Mouse (Mus musculus) kidney, postnatal 36 days (tissue): ENCODE measurements around the gene 2610318N02Rik.
"Not testable (repeated sequence)": the region's sequence is repeated elsewhere in the genome, so short reads cannot be mapped to it uniquely, and the experiment has no call there.

Experiments used
- DNase-seq, 2 experiments: peaks; one replicate each; pipeline ENCODE4 v3.0.0; 2021 to 2022; ENCODE audit warnings: mixed read lengths in 2 of 2

2610318N02Rik gene

DNA sequence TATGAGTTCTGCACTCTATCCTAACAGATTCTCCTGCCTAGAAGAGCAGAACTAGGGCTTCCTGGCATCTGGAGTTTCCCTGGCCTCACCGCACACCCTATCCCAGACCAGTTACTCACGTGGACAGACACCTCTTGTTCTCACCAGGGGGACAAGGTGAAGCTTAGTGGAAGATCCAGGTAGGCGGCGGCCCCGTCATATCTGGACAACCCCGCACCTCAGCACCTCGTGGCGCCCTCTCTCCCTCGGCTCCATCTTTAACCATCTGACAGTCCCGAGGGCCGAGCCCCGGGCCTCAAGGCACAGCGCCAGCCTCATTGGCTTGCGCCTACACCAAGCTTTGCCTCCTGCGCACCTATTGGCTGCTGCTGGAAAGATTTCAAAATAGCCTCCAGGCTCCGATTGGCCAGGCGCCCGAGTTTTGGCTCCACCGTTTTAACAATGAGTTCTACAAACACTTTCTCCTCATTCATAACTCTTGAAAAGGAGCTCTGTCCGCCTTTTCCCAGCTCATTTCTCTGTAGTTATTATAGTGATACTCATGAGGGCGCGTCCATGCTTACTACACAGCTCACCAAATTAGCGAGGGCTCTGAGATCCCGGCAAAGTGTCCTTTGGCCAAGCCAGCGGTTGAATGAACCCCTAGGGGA, at the start of gene 2610318N02Rik:
Gene 2610318N02Rik (minus strand): TSS at position 297 of the 650 bp plus-strand sequence.
- peak; percentile 78 to 85 for DNase-seq

DNA sequence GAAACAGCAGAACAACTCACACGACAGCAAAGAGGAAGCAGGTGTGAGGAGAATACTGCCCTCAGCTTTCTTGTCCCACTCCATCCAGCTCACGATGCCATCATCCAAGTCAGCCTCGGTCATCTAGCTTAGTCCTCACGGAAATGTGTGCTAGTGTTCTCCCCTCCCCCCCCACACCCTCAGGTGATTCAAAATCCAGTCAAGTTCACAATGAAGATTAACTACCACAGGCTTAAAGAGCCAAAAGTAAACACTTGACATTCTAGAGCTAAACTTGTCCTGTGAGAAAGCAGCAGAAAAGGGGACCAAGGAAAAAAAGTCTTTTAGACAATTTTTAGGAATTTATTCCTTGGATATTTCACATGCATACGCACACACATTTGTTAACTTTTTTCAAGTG, 43.1 kb upstream of the 2610318N02Rik start:
- no peak for DNase-seq

DNA sequence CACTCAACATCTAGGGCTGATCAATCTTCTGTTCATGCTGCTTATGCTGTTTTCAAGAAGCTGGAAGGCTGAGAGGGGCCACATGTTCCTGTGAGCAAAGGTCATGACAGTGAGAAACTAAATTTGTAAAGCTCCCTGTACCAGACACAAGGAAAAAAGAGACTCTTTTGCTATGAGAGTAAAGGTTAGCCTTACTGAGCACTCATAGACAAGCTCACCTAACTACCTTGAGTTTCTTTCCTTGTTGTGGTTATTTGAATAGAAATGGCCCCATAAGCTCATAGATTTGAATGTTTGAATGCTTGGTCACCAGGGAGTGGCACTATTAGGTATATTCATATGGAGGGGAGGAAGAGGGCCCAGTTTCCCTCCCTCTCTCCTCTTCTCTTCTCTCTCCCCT, 42.2 kb upstream of the 2610318N02Rik start:
- peak; percentile 23 to 29 for DNase-seq

DNA sequence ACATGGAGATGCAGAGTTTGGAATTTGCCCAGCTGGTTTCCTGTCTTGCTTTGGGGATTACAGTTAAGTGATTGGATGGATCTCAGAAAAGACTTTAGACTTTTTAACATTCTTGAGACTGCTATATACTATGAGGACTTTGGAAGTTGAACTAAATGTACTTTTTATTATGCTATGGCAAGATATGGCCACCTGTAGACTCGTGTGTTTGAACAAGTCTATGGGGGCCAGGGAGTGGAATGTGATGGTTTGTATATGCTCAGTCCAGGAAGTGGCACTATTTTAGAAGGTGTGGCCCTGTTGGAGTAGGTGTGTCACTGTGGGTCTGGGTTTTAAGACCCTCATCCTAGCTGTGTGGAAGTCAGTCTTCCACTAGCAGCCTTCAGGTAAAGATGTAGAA, 40.5 kb upstream of the 2610318N02Rik start:
- not testable (repeated sequence) for DNase-seq

DNA sequence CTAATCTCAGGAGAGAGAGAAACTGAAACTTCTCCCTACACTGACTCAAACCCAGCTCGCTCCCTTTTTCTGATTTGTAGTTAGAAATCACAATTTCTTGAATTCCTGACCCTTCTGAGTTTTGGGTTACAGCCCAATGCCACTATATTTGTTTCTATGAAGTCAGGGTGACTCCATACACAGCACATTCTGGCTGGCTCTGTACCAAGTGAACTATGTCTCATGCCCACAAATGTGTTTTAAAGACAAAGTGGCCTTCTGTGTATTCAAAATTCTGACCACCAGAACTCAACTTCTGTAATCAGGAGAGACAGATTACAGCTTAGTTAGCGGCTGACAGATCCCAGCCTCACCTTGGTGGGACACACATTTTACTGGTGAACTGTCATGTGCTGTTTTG, 29.4 kb upstream of the 2610318N02Rik start:
- peak; percentile 24 for DNase-seq

DNA sequence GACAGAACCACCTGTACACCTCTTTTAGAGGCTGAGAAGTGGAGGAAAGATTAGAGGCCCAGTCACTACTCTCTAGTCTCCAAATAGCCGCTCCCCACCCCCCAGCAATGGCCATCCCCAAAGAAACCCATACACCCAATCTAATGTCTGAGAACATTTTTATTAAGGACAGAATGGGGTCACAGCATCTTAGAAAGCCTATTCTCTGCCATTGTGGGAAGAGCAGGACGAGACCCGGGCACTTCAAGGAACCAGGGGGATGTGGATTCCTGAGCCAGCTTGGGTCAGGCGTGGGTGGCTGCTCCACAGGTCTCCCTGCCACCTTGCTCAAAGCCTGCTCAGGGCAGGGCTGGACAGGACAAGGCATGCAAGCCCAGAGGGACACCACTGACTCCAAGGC, 26.9 kb upstream of the 2610318N02Rik start:
- no peak for DNase-seq

DNA sequence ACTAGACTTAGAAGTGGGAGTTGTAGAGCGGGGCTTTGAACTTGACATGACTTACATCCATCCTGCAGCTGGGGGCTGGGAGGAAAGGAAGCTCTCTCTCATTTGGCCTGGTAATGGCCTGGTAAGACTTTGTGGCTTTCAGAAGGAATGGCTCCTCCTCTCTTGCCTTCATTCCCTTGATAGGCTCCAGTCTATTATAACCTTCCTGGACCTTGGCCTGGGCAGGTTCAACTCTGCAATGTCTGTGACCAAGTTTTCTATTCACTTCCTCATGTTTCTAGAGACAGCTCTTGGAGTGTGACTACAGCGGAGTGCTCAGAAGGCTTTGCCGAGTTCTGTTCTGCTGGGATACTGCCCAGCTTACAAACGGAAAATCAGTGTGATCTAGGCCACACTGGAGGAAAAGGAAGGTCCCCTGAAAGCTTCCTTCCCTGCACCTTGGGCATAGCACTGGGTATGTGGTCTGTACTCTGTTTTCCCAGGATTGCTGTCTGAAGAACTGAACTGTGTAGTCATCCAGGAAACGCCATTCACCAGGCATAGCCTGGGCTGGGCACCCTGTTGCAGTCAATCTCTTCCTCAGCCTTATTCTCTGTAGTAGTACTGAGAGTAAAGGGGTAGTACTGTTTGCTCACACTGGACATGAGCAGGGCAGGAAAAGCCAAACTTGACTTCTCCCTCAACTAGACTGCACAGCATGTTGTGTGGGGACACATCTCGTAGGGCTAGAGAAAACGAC, 25.7 kb upstream of the 2610318N02Rik start:
- DNase-seq, result peak; percentile 51 to 53

DNA sequence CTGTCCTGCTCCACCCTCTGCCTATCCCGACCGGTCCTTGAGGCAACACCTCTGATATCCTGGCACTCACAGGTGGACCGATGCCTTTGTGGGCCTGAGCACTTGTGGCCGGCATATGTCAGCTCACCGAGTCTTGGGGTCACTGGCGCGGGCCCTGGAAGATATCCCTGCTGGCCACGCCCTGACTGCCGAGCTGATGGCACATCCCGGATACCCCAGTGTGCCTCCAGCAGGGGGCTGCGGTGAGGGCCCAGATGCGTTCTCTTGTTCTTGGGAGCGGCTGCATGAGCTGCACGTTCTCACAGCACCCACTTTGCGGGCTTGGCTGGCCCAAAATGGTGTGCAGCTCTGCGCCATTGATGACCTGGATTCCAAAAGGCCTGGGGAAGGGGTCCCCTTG, 23.1 kb upstream of the 2610318N02Rik start:
- DNase-seq, result peak in 1 of 2 experiments; percentile 21

DNA sequence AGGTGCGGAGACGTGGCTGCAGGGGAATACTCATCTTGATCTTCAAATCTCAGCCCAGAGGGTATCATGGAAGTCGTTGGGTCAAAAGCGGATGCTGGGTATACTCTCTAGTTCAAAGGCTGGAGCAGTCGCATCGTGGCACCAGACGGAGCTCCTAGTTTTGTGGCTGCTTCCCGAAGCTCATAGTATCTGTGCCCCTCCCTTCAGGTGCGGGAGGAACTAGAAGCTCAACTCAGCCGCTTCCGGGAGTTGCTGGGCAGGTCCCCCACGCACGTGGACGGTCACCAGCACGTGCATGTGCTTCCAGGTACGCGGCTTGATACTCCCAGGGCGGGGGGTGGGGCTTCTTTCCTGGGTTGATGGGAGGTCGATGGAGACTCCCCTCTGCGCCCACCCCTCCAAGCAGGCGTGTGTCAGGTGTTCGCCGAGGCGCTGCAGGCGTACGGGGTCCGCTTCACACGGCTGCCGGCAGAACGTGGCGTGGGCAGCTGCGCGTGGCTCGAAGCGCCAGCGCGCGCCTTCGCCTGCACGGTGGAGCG, 22.5 kb upstream of the 2610318N02Rik start:
- peak; percentile 23 to 36 for DNase-seq

DNA sequence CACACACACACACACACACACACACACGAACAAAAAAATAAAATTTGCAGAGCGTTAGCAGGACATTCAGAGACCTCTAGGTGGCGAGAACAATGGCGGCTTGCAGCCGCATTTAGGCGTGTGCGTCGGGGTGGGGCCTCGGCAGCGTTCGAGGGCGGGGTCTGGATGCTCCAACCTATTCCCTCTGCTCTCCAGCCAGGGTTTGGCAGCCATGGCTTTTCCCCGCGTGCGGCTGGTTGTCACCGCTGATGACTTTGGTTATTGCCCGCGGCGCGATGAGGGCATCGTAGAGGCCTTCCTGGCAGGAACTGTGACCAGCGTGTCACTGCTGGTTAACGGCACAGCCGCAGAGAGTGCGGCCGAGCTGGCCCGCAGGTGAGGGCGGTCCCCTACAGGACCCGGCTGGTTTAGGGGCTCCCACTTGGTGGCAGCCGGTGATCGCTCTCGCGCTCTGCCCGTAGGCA, 21.8 kb upstream of the 2610318N02Rik start, which contains the start of gene Ccdc116:
Gene Ccdc116 (minus strand): TSS at position 458 of the 464 bp plus-strand sequence.
- DNase-seq, result peak; percentile 71 to 88

DNA sequence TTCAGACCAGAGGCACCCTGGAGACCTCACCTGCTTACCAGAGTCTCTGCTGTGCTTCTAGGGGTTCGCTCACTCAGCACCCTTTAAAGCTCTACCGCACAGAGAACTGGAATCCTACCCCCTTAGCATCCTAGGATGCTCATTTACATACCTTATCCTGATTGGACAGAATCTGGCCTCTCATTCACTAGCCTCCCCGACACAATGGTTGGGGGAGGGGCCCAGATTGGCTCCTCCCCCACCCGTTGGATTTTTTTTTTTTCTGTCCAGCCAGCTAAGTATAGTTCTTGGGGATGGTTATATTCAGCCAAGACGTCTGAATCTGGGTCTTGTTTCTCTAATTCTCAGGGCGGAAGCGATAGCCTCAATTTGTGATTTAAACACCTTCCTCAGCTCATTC, 19.4 kb upstream of the 2610318N02Rik start, which contains the start of gene Ydjc:
Gene Ydjc (plus strand): TSS at position 283 of the 400 bp plus-strand sequence.
- DNase-seq, result no peak

DNA sequence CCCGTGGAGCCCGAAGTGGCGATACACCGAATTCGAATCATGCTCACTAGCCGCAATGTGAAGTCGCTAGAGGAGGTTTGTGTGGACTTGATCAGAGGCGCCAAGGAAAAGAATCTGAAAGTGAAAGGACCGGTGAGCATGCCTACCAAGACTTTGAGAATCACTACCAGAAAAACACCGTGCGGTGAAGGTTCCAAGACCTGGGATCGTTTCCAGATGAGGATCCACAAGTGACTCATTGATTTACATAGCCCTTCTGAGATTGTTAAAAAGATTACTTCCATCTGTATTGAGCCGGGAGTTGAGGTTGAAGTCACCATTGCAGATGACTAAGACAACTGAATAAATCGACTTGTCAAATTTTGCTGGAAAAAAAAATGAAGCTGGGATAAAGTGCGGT, 12.4 kb upstream of the 2610318N02Rik start:
- no peak for DNase-seq

DNA sequence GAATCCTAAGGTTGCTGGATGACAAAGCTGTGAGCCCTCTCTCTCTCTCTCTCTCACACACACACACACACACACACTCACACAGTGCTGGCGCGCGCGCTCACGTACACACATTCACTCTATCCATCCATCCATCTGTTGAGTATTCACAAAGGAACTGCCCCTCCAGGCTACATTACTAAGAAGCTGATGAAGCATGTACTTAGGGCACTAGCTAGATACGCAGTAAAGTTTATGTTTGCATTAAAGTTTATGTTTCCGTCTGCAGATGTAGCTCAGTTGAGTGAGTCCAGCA, 7.9 kb upstream of the 2610318N02Rik start:
- DNase-seq, result no peak

DNA sequence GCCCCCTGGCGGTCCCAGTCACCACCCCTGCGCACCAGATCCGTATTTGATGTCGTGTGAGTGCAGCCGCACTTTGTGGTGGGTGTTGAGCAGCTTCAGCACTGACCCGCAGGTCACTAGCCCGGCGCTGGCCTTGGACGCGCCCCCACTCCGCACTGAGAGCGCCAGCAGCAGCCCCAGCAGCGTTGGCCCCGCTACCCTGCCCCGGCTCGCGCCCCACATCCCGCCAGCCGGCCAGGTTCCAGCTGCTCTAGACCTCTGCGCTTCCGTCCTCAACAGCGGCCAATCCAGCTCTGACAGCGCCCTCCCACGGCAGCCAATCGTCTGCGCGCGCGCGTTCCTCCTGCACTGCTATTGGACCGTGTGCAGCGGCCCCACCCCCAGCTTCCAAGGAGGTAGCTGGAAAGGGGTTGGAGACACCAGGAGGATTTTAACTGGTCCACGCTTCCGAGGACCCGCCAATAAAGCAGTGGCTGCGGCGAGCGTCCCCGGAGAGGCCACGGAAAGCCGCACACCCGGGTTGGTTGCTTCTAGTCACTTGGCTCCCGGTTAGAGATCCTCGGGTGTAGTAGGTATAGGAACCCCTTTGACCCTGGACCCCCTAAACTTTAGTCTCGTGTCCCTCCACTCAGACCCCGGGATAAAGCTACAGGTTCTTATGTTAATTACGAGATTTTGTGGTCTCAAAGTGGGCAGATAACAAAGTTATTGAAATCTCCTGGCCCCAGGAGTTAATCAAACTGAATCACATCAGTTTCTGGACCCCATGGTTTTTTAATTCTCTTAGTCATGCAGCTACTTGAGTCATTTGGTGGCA, 7.3 kb upstream of the 2610318N02Rik start, which contains the start of gene Sdf2l1:
Gene Sdf2l1 (minus strand): TSS at position 295 of the 817 bp plus-strand sequence.
- DNase-seq, result peak; percentile 98 to 99

DNA sequence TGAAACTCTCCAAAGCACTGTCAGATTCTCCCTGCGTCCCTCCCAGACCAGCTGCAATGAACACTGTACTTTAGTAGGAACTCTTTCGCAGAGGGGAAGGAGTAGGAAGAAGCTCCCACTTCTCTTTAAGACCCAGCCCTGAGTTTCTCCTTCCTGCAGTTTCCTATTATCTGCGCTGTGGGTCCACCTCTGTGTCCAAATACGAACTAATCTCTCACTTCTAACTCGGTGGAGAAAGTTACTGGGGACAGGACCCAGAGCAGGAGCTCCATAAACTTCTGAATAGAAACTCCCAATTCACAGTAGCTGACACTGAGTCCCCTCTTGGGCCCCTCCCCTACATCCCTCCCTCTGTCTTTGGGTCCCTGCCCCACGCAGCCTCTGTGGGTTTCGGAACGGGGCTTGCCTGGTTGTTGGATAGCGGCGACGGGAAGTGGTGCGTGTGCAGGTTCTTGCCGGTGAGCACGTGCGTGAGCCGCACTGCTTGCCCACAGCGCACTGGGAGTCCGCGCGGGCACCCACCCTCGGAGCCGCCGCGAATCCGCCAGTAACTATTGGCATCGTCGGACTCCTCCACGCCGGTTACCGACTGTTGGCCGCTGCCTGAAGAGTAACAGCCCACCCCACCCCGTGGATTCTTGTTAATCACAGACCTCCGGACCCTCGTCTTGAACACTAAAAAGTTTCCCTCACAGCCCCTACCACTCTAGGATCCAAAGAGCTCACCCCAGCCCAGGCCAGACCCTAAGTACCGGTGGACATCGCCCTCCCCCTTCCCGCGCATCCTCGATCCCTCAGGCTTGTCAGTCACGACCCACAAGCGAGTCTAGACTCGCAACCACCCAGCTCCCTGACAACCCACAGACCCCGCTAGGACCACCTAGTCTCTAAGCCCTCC, 6.5 kb upstream of the 2610318N02Rik start:
- DNase-seq, result peak in 1 of 2 experiments; percentile 29

DNA sequence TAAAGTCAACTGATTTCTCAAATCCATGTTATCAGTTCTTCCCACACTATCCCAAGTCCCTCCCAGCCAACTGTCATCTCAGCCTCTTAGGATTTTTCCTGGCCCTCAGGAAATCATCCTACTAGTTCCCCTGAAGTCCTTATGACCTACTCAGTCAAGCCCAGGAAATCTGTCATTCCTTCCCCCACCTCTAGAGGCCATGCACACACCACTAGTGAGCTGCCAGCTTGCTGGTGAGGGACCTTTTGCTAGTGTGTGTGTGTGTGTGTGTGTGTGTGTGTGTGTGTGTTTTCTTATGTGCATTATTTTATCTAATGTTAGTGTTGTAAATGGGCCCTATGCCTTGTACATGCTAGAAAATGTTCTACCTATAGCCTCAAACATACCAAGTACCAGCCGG, 2.3 kb upstream of the 2610318N02Rik start:
- peak; percentile 63 to 81 for DNase-seq

DNA sequence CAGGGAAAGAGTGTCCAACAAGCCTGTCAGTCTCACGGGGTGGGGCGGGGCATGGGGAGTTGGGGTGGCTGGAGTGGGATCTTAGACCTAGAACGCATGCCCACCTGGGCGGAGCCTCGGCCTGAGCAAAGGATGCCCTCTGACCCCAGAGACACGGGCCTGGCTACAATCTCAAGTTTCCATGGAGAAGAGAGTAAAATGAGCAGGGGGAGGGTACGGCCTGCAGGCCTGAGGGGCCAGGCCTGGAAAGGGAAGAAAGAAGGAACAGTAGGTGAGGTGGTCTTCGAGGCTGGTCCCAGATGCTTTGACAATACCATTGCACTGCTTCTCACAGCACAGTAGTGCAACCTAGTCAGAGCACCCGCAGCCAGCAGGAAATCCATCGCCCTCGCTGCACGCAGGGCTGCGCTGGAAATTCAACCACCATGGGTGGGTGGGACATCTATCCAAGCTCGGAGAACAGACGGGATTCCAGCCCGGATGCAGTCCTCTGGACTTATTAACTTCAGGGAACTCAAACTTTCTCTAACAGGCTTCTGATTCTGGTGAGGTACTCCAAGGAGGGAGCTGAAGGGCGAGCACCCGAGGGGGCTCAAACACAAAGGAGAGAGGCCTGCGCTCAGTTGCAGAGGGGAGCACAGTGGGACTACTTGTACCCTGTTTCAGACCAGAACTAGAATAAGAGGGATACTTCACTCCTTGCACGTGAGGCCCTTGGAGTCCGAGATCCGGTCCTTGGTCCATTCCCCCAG, 672 bp downstream of the 2610318N02Rik start:
- DNase-seq, result no peak

DNA sequence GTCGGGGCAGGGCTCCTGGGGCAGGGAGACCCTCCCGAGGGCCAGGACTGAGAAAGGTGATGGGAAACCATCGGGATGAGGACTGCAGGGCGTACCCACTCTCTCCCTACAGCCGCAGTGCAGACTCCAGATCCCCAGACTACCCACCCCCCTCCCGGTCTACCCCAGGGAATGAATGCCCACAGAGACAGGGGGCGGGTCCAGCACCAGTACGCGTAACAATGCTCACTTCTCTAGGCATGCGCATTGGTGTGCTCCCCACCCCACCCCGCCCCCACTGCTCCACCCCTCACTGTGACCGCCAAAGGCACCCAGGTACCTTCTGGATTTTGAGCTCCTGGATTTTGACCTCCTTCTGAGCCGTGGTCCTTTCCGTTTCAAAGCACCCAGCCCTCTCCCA, 3.4 kb downstream of the 2610318N02Rik start:
- no peak for DNase-seq

DNA sequence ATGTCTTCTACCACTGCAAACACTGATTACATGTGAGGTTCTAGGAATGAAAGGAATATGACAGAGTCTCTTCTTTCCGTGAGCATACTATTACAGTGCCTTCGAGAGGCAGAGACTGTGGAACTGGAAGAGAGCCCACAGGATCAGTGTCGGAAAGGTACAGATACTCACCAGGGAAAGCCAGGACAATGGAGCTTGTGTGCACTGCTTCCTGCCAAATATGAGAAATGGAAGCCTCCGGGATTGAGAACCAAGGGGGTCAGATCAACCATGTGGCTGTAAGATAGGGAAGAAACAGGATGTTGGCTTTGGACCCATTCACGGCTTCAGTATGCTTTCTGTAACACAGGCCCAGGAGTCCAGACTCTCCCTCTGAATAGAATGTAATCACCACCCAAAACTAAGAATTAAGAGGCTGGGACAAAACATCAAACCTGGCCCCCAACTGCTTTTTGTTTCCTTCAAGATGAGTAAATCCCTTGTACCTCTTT, 7.6 kb downstream of the 2610318N02Rik start:
- DNase-seq, result no peak

DNA sequence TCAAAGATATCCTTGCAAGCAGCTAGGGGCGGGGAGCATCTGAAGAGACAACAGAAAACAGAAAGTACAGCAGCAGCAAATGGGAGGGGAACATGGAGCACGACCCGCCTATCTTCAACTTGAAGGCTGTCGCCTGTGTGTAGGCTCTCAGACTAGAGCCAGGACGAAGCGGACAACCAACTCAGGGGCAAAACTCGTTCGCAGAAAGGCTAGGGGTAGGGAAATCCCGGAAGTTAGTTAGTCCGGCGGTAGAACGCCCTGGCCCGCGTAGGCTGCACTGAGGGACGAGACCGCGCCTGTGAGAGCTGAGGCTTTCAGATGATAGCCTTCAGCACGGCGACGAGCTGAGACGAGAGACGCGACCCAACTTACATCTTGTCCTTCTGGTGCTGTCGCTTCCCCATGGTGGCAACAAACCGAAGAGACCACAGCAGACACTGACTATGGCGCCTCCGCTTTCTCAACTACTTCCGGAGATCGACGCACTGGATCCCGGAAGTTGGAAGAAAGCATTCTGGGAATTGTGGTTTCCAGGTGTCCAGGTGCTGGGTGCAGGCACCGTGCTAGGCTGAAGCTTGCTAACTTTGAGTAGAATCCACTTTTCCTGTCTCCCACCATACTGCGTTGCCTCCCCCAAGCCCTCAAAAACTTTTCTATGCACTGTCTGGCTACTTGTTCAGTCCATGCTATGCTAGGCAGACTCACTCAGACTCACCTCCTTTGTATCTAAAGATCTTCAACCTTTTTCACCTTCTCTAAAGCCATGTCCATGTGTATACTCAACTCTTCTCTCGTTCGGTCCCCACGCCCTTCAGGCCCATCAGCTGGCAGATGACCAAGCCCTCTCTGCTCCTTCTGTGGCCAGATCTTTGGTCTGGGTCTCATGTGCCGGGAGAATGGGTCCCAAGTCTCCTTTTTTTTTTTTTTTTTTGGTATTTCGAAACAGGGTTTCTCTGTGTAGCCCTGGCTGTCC, 13.9 kb downstream of the 2610318N02Rik start, which contains the start of gene Ppil2:
Gene Ppil2 (minus strand): TSS at position 487 of the 973 bp plus-strand sequence.
- DNase-seq, result peak; percentile 79 to 83
